Mouse (Mus musculus): ENCODE data around the gene 4933428G20Rik.

- TF ChIP-seq GATA1 (IDR thresholded peaks at IDR 0.05; ENCODE audit: borderline replicate concordance, low read length): no peak
- no peak for TF ChIP-seq FLI1 (IDR thresholded peaks at IDR 0.05; ENCODE audit: low read length)
These were observed 48.5 kb downstream of the 4933428G20Rik start for GRCm38 (mm10) chr11:97451625-97452024.
